Mouse (Mus musculus) forebrain, embryonic 12.5 days (tissue): Measurements from ENCODE around the gene Vmn1r27. TPM values are rescaled to one million over a fixed set of nuclear protein-coding genes. Genes with fewer than 3 reads are reported as not detected.

Source experiments
- ATAC-seq: fragments of 200-750 bp; cut with Nextera tagmentation; 2 replicates; pipeline ENCODE4 v1.8.0; 2017; ENCODE audit warnings: moderate TSS enrichment; ENCODE audit not compliant: low FRiP score
- H3K27ac ChIP-seq: fragments of 300-500 bp; sonication (generic); 2 replicates; pipeline ENCODE4 v1.5.1; 2016; ENCODE audit warnings: mild to moderate bottlenecking
- H3K27me3 ChIP-seq: fragments of 300-500 bp; sonication (generic); 2 replicates; pipeline ENCODE4 v1.6.1; 2016; ENCODE audit warnings: mild to moderate bottlenecking
- H3K36me3 ChIP-seq: fragments of 300-500 bp; sonication (generic); replicated peaks from 2 replicates; pipeline ENCODE4 v1.6.1; 2016; ENCODE audit warnings: mild to moderate bottlenecking
- H3K4me1 ChIP-seq: fragments of 300-500 bp; sonication (generic); 2 replicates; pipeline ENCODE4 v1.6.1; 2016
- H3K4me2 ChIP-seq: fragments of 300-500 bp; sonication (generic); 2 replicates; pipeline ENCODE4 v1.6.1; 2016; ENCODE audit warnings: mild to moderate bottlenecking, moderate library complexity
- H3K4me3 ChIP-seq: fragments of 300-500 bp; sonication (generic); replicated peaks from 2 replicates; pipeline ENCODE4 v1.5.1; 2016; ENCODE audit warnings: mild to moderate bottlenecking
- H3K9ac ChIP-seq: fragments of 300-500 bp; sonication (generic); 2 replicates; pipeline ENCODE4 v1.6.1; 2016; ENCODE audit warnings: mild to moderate bottlenecking
- H3K9me3 ChIP-seq: fragments of 300-500 bp; sonication (generic); 2 replicates; pipeline ENCODE4 v1.6.1; 2016
- WGBS: fragments of 180-500 bp; shearing (Covaris S2); methylation state at CpG from one replicate; pipeline ENCODE4 v1.1.7; 2016; 5-methylcytosine and 5-hydroxymethylcytosine counted together
- polyA plus RNA-seq: library from polyadenylated mRNA; unstranded; fragments of >200 nt; fragmentation: Nextera tagmentation; extraction: Ambion mirVana; gene quantifications from 2 replicates; pipeline ENCODE4 v1.2.1, GENCODE M21; 2016

Vmn1r27 gene
- polyA plus RNA-seq = not detected in 2 replicates

DNA sequence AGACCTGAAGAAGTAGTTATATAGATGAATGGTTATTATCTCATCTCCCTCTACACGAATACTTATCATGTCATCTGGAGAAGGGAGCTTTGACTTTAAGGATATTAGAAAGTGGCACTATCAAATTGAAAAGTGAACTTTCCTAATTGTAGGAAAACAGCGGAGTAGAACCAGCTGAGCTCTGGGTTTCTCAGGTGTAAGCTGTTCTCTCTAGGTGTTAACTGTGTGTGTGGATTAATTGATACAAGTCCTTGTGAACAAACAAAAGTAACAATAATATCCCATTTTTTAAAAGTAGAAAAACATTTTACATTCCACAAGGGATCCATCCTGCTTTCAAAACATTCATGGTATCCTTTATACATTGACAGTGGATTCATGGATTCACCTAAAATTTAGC is at the start of gene Vmn1r27:
Gene Vmn1r27 (minus strand): TSS at position 101 of the 400 bp plus-strand sequence.
- no peaks in the 10 kb centered on the region for H3K36me3 ChIP-seq
- no peaks in the 10 kb centered on the region for H3K27me3 ChIP-seq
- no peak within 1 kb of the TSS for H3K4me3 ChIP-seq
- no peak within 1 kb of the TSS for H3K4me2 ChIP-seq
- no peaks in the 10 kb centered on the region for H3K4me1 ChIP-seq
- H3K9me3 ChIP-seq = no peaks in the 10 kb centered on the region
- WGBS = 82% methylated on average over 2 of the region's 2 CpGs
- no peak for ATAC-seq
- H3K27ac ChIP-seq = no peak within 1 kb of the TSS
- H3K9ac ChIP-seq = no peak within 1 kb of the TSS

DNA sequence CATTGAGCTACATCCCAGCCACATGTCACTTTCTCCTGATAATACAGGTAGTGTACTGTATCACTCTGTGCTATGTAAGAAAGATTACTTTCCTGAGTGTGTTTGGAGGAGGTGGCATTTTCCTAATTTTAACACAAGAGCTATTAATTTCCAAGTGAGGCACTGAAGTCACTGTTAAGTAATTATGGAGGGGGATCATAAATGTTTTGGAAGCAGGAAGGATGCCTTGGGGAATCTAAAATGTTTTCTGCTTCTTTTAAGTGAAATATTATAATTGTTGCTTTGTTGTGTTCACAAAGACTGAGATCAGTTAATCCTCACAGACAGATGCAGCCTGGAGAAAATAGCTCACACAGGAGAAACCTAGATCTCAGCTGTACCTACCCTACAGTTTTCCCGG is 43.1 kb upstream of the Vmn1r27 start, which contains the start of gene Vmn1r28:
Gene Vmn1r28 (plus strand): TSS at position 301 of the 400 bp plus-strand sequence.
- Histone ChIP-seq H3K27me3 (no peaks in the 10 kb centered on the region), H3K4me2 (no peak within 1 kb of the TSS), H3K4me1 (no peaks in the 10 kb centered on the region), H3K27ac (no peak within 1 kb of the TSS), H3K36me3 (no peaks in the 10 kb centered on the region), H3K9ac (no peak within 1 kb of the TSS), H3K4me3 (no peak within 1 kb of the TSS), H3K9me3 (no peaks in the 10 kb centered on the region)
- 98% methylated on average over 1 of the region's 1 CpGs for WGBS
- no peak for ATAC-seq

DNA sequence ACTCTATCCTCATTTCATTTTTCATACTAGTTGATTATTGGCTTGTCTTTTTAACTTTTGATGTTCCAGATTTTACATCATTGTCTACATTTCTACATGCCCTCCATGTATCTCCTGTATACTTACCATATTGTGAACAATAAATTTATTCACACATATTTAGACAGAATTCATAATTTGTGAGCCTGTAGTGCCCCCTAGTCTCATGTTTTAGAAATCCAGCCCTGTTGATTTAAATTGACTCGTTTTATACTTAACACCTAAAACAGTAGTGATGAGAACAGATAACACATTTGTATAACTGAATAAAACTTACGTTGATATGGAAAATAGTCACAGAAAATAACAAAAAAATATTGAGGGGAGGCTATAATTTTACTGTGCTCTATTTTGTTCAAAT is 2.5 kb downstream of the Vmn1r27 start:
- Histone ChIP-seq H3K9ac (no peak overlapping the region), H3K27me3 (no peaks in the 10 kb centered on the region), H3K4me3 (no peak overlapping the region), H3K9me3 (no peaks in the 10 kb centered on the region), H3K36me3 (no peaks in the 10 kb centered on the region), H3K27ac (no peak overlapping the region), H3K4me2 (no peak overlapping the region), H3K4me1 (no peaks in the 10 kb centered on the region)
- ATAC-seq = no peak
- 80% methylated on average over 2 of the region's 2 CpGs for WGBS

Other genes starting within 250 kb of the Vmn1r27 start
- not detected in 2 replicates for gene Vmn1r25, start 238.0 kb downstream of the Vmn1r27 start, polyA plus RNA-seq
- gene Vmn1r26, start 203.7 kb downstream of the Vmn1r27 start, polyA plus RNA-seq = not detected in 2 replicates
- gene Vmn1r28, start 43.2 kb upstream of the Vmn1r27 start, polyA plus RNA-seq = not detected in 2 replicates
- not detected in 2 replicates for gene Vmn1r29, start 82.7 kb upstream of the Vmn1r27 start, polyA plus RNA-seq
- gene Vmn1r30, start 224.6 kb upstream of the Vmn1r27 start, polyA plus RNA-seq = not detected in 2 replicates